Mouse (Mus musculus) liver, embryonic 16.5 days (tissue): ENCODE data around the gene Gpm6b. TPM values are rescaled to one million over a fixed set of nuclear protein-coding genes. Genes with fewer than 3 reads are reported as not detected.
A peak's percentile ranks its signal among the peaks of the same experiment; 100 is the strongest.

ENCODE experiments used
- ATAC-seq: fragments of 200-750 bp; cut with Nextera tagmentation; 2 replicates; pipeline ENCODE4 v1.8.0; 2017; ENCODE audit warnings: low read depth, mild to moderate bottlenecking, moderate number of reproducible peaks, moderate library complexity
- H3K27ac ChIP-seq: fragments of 300-500 bp; sonication (generic); 2 replicates; pipeline ENCODE4 v1.5.1; 2014; ENCODE audit warnings: mild to moderate bottlenecking, low read length
- H3K27me3 ChIP-seq: fragments of 300-500 bp; sonication (generic); 2 replicates; pipeline ENCODE4 v1.6.1; 2014; ENCODE audit warnings: low read depth, low read length, mixed read lengths; ENCODE audit not compliant: control insufficient read depth, insufficient read depth
- H3K36me3 ChIP-seq: fragments of 300-500 bp; sonication (generic); 2 replicates; pipeline ENCODE4 v1.6.1; 2014; ENCODE audit warnings: mild to moderate bottlenecking; ENCODE audit not compliant: control insufficient read depth, insufficient read depth
- H3K4me1 ChIP-seq: fragments of 300-500 bp; sonication (generic); 2 replicates; pipeline ENCODE4 v1.6.1; 2014; ENCODE audit warnings: low read depth, low read length, mixed read lengths; ENCODE audit not compliant: control insufficient read depth
- H3K4me2 ChIP-seq: fragments of 300-500 bp; sonication (generic); 2 replicates; pipeline ENCODE4 v1.6.1; 2014; ENCODE audit warnings: low read depth, low read length, mixed read lengths
- H3K4me3 ChIP-seq: fragments of 300-500 bp; sonication (generic); 2 replicates; pipeline ENCODE4 v1.5.1; 2014; ENCODE audit warnings: low read depth, mild to moderate bottlenecking, low read length
- H3K9ac ChIP-seq: fragments of 300-500 bp; sonication (generic); 2 replicates; pipeline ENCODE4 v1.6.1; 2014; ENCODE audit warnings: low read depth, low read length
- H3K9me3 ChIP-seq: fragments of 300-500 bp; sonication (generic); replicated peaks from 2 replicates; pipeline ENCODE4 v1.6.1; 2016; ENCODE audit warnings: low read length; ENCODE audit not compliant: control insufficient read depth
- WGBS: fragments of 180-500 bp; shearing (Covaris S2); extraction: QIAGEN DNeasy Blood & Tissue Kit; methylation state at CpG from one replicate; pipeline ENCODE4 v1.1.7; 2014; ENCODE audit not compliant: insufficient replicate concordance; 5-methylcytosine and 5-hydroxymethylcytosine counted together
- polyA plus RNA-seq: library from polyadenylated mRNA; unstranded; fragments of >200 nt; fragmentation: Nextera tagmentation; extraction: Ambion mirVana; gene quantifications from 2 replicates; pipeline ENCODE4 v1.2.1, GENCODE M21; 2015

Gpm6b gene
- polyA plus RNA-seq, 1 experiment from 2014 or later = 2.1 TPM

DNA sequence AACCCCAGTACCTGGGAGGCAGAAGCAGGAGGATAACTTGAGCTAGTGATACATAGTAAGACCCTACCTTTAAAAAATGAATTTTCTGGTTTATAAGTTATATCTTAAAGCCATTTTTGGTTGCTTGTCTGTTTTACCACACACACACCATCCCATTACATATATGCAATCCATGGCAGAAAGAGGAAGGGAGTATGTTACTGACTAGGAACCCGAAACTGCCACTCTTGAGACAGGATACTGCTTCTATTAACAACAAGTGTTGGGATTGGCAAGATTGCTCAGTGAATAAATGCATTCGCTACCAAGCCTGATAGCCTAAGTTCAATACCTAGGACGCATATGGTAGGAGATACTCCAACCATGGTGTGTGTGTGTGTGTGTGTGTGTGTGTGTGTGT is 117.6 kb downstream of the Gpm6b start:
- Histone ChIP-seq H3K36me3 (no peaks in the 10 kb centered on the region), H3K4me2 (no peak overlapping the region), H3K9ac (no peak overlapping the region), H3K4me3 (no peak overlapping the region), H3K9me3 (no peaks in the 10 kb centered on the region), H3K4me1 (no peaks in the 10 kb centered on the region), H3K27ac (no peak overlapping the region), H3K27me3 (no peaks in the 10 kb centered on the region; the same call in 1 of the 2 replicates)
- WGBS = 50% methylated on average over 3 of the region's 3 CpGs
- no peak for ATAC-seq

DNA sequence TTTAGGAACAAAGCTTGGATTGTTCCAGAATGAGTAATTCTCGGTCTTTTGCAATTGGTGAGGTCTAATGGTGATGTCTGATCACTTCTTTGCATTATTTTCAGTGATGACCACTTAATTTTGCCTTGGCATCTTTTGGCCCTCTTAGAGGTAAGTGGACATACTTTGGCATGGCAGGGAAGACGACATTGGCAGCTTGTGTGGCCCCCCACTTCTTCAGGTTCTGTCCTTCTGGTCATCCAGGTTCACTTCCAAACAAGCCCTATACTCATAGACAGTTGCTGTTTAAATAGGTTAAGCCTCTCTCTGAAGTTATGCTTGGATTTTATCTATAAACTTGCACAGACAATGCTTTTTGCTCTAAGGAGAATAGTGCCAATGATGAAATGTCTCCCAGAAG is 120.2 kb downstream of the Gpm6b start:
- Histone ChIP-seq H3K4me1 (no peaks in the 10 kb centered on the region), H3K4me2 (no peak overlapping the region), H3K4me3 (no peak overlapping the region), H3K27ac (no peak overlapping the region), H3K36me3 (no peaks in the 10 kb centered on the region), H3K27me3 (no peaks in the 10 kb centered on the region; the same call in 1 of the 2 replicates), H3K9me3 (no peaks in the 10 kb centered on the region), H3K9ac (no peak overlapping the region)
- no peak for ATAC-seq
- 40% methylated on average over 2 of the region's 2 CpGs for WGBS

- 55% methylated on average over 2 of the region's 2 CpGs for WGBS
- no peak overlapping the region for H3K4me2 ChIP-seq
- no peaks in the 10 kb centered on the region for H3K9me3 ChIP-seq
- no peak overlapping the region for H3K27ac ChIP-seq
- H3K36me3 ChIP-seq = no peaks in the 10 kb centered on the region
- no peak for ATAC-seq
- H3K4me1 ChIP-seq = no peaks in the 10 kb centered on the region
- H3K9ac ChIP-seq = no peak overlapping the region
- no peaks in the 10 kb centered on the region; the same call in 1 of the 2 replicates for H3K27me3 ChIP-seq
- H3K4me3 ChIP-seq = no peak overlapping the region
Observed at GRCm38 (mm10) chrX:166359927-166360440, 121.3 kb downstream of the Gpm6b start.

DNA sequence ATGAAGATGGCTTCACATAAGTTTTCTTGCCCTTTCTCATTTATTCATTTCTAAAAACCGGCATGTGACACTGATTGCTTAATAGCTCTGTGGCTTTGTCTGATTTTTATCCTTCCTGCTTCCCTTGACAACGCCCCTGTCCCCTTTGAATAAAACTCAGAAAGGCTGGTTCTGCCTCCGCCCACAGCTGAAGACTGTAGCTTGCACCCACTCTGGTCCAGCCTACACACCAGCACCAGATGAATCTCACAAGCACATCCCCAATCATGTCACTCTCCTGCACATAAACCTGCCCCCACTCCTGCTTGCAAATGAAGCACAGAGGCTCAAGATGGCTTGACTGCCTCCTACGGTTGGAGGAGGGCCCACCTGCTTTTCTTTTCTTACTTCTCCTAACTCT is 121.7 kb downstream of the Gpm6b start:
- H3K27ac ChIP-seq = no peak overlapping the region
- no peak overlapping the region for H3K9ac ChIP-seq
- no peaks in the 10 kb centered on the region for H3K4me1 ChIP-seq
- no peaks in the 10 kb centered on the region; the same call in 1 of the 2 replicates for H3K27me3 ChIP-seq
- 42% methylated on average over 4 of the region's 4 CpGs for WGBS
- H3K9me3 ChIP-seq = no peaks in the 10 kb centered on the region
- ATAC-seq = no peak
- no peaks in the 10 kb centered on the region for H3K36me3 ChIP-seq
- no peak overlapping the region for H3K4me2 ChIP-seq
- no peak overlapping the region for H3K4me3 ChIP-seq

DNA sequence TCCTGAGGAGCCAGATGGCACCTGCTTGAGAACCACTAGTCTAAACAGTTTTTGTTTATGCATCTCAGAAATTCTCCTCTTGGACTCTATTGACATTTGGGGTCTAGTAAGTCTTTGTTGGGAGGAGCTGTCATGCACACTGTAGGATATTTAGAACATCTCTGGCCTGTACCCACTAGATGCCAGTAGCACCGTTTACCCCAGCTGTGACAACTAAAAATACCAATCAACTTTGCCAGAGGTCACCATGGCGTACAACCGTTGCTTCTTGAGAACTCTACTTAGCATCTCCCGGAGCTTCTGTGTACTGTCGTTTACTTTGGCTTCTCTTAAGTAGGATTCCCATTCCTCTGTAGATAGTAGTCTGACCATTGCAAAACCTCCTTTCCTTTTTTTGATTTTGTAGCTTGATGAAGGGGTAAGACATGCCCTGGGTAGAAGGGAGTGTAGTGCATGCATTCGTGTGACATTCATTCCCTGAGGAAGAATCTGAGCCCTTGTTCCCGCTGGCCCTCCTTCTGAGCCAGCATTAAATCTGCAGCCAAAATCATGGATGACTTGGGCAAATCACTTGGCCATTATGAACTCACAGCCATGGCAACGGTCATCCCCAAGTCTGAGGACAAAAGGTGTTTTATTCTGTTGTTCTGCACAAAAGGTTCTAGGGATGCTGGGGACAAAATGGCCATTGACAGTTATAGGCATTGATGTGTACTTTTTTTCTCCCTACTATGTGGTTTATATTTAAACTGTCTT is 126.9 kb downstream of the Gpm6b start:
- Histone ChIP-seq H3K4me2 (no peak overlapping the region), H3K36me3 (no peaks in the 10 kb centered on the region), H3K9me3 (no peaks in the 10 kb centered on the region), H3K9ac (no peak overlapping the region), H3K27ac (no peak overlapping the region), H3K27me3 (no peaks in the 10 kb centered on the region), H3K4me3 (no peak overlapping the region), H3K4me1 (no peaks in the 10 kb centered on the region)
- WGBS = 71% methylated on average over 8 of the region's 8 CpGs
- no peak for ATAC-seq

DNA sequence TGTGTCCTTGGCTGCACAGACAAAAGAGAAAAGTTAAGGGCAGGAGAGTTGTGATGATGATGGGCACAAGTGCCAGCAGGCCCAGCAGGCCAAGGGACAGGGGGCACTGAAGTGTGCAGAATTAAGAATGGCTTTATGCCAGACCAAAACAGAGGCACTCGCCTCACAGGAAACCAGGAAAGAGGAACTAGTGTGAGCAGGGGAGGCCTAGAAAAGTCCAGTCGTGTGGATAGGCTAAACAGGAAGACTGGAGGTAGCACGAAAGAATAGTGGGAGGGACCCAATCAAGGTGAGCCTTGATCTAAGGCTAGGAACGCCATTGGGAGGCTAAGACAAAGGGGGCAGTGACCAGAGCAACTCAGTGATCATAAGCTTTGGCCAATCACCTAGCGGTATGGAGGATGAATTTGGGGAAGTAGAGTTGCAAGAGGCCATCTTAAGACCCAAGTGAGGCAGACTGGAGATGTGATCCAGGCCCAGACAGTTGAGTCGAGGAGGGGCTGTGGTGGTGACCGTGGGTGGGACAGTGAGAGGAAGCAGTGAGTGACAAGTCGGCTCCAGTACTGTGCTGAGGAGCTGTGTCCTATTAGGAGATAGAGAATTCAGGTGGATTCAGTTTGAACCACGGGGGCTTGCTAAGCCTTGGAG is 138.1 kb downstream of the Gpm6b start:
- Histone ChIP-seq H3K9ac (no peak overlapping the region), H3K36me3 (no peaks in the 10 kb centered on the region), H3K27me3 (no peaks in the 10 kb centered on the region; the same call in 1 of the 2 replicates), H3K27ac (no peak overlapping the region), H3K4me1 (no peaks in the 10 kb centered on the region), H3K4me2 (no peak overlapping the region), H3K9me3 (no peaks in the 10 kb centered on the region), H3K4me3 (no peak overlapping the region)
- no peak for ATAC-seq
- 41% methylated on average over 9 of the region's 9 CpGs for WGBS

GRCm38 (mm10) chrX:166378652-166379051 is 139.9 kb downstream of the Gpm6b start:
- Histone ChIP-seq H3K4me2 (no peak overlapping the region), H3K4me1 (no peaks in the 10 kb centered on the region), H3K27ac (no peak overlapping the region), H3K36me3 (no peaks in the 10 kb centered on the region), H3K4me3 (no peak overlapping the region), H3K9ac (no peak overlapping the region), H3K9me3 (no peaks in the 10 kb centered on the region), H3K27me3 (no peaks in the 10 kb centered on the region; the same call in 1 of the 2 replicates)
- no peak for ATAC-seq
- WGBS = 57% methylated on average over 5 of the region's 5 CpGs

DNA sequence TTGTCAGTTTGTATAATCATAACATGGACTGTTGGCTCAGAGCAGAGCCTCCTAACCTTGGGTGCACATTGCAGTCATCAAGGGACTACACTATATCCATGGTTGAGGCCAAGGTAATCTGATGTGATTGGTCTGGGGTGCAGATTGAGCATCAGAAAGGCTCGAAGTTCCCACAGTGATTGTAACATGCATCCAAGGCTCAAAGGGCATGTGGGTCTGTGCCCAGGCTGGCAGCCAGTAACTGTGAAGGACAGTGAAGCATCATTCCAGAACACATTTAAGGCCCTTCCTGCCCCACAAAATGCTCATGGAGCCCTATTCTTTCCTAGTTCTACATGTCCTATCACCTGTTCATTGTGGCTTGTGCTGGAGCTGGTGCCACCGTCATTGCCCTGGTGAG is 144.9 kb downstream of the Gpm6b start:
- H3K4me2 ChIP-seq = no peak overlapping the region
- no peak for ATAC-seq
- 63% methylated on average over 2 of the region's 2 CpGs for WGBS

GRCm38 (mm10) chrX:166384935-166385334 is 146.2 kb downstream of the Gpm6b start:
- Histone ChIP-seq H3K27ac (no peak overlapping the region), H3K27me3 (no peaks in the 10 kb centered on the region), H3K9ac (no peak overlapping the region), H3K4me1 (no peaks in the 10 kb centered on the region), H3K9me3 (no peaks in the 10 kb centered on the region), H3K4me2 (no peak overlapping the region), H3K36me3 (no peaks in the 10 kb centered on the region), H3K4me3 (no peak overlapping the region)
- 55% methylated on average over 3 of the region's 3 CpGs for WGBS
- 0 out of 2 replicates have a peak, but pooled peaks have one; percentile 39 for ATAC-seq

More for the DNA sequence above, 144.9 kb downstream of the Gpm6b start:
- Histone ChIP-seq H3K9me3 (no peaks in the 10 kb centered on the region), H3K4me3 (no peak overlapping the region), H3K9ac (no peak overlapping the region), H3K36me3 (no peaks in the 10 kb centered on the region), H3K27me3 (no peaks in the 10 kb centered on the region), H3K27ac (no peak overlapping the region), H3K4me1 (no peaks in the 10 kb centered on the region)
